Comparison of ENCODE assay signal across 8 mouse cellular contexts in genomic region chr10:111936491-111937145, GRCm38 (mm10). TPM values are rescaled to one million over a fixed set of nuclear protein-coding genes. Genes with fewer than 3 reads are reported as not detected.
DNase-seq lines count a peak whose midpoint lies in the region; ATAC-seq and TF ChIP-seq lines count a peak whose summit lies in the region.
"Had no signal": no experiment of that assay in that cellular context is flagged by ENCODE, and none has a peak within 500 bp of the region (broad histone marks: within the 10 kb centered on the region; RNA-seq: fewer than 3 reads in every experiment).

No protein-coding gene starts in this region.

- no peak overlapping the region for H3K4me2 ChIP-seq in hindbrain, embryonic 11.5 days (replicated peaks; ENCODE audit: low read depth, low read length)
- peak overlapping the region; percentile 43 for H3K4me2 ChIP-seq in lung, embryonic 14.5 days
- no peak overlapping the region for H3K4me2 ChIP-seq in stomach, postnatal 0 days (replicated peaks; ENCODE audit: low read depth)
- H3K4me2 ChIP-seq: limb, embryonic 15.5 days had no signal

- TF ChIP-seq EP300 in stomach, postnatal 0 days (optimal IDR thresholded peaks at IDR 0.05) = no peak

- H3K9me3 ChIP-seq in hindbrain, embryonic 11.5 days (ENCODE audit: control insufficient read depth, low read length) = no peaks in the 10 kb centered on the region
- no peaks in the 10 kb centered on the region for H3K9me3 ChIP-seq in lung, embryonic 14.5 days (ENCODE audit: low read depth, low read length)
- no peaks in the 10 kb centered on the region for H3K9me3 ChIP-seq in stomach, postnatal 0 days (ENCODE audit: control insufficient read depth, low read length)
- H3K9me3 ChIP-seq: limb, embryonic 15.5 days had no signal

- TF ChIP-seq CTCF in gastrocnemius, adult 2 months (IDR thresholded peaks at IDR 0.05) = no peak
- TF ChIP-seq CTCF in lung, embryonic 14.5 days (IDR thresholded peaks at IDR 0.05; ENCODE audit: low read depth) = no peak
- TF ChIP-seq CTCF in stomach, postnatal 0 days (IDR thresholded peaks at IDR 0.05; ENCODE audit: low read depth) = no peak

- intact Hi-C loops in gastrocnemius, adult 2 months (cut with DNase I) = no loop called here

- H3K9ac ChIP-seq in hindbrain, embryonic 11.5 days (ENCODE audit: low read depth, low read length) = no peak overlapping the region
- H3K9ac ChIP-seq in lung, embryonic 14.5 days = no peak overlapping the region
- H3K9ac ChIP-seq in stomach, postnatal 0 days (ENCODE audit: low read length) = no peak overlapping the region
- H3K9ac ChIP-seq: limb, embryonic 15.5 days had no signal

- WGBS in hindbrain, embryonic 11.5 days = 50% methylated on average over 13 of the region's 13 CpGs
- 13% methylated on average over 13 of the region's 13 CpGs for WGBS in lung, embryonic 14.5 days
- WGBS in stomach, postnatal 0 days = 21% methylated on average over 13 of the region's 13 CpGs

- peak overlapping the region; percentile 84 for H3K27ac ChIP-seq in gastrocnemius, adult 2 months
- H3K27ac ChIP-seq in hindbrain, embryonic 11.5 days (ENCODE audit: low read depth, low read length) = no peak overlapping the region
- peak overlapping the region; percentile 75 for H3K27ac ChIP-seq in lung, embryonic 14.5 days (ENCODE audit: low read depth)
- peak overlapping the region; percentile 56; the same call in 1 of the 2 replicates for H3K27ac ChIP-seq in stomach, postnatal 0 days (replicated peaks)
- H3K27ac ChIP-seq: limb, embryonic 15.5 days had no signal

- peaks cover 3% of the 10 kb centered on the region; the same call in 1 of the 2 replicates for H3K4me1 ChIP-seq in hindbrain, embryonic 11.5 days (replicated peaks; ENCODE audit: control insufficient read depth, insufficient read depth, low read length)
- H3K4me1 ChIP-seq in lung, embryonic 14.5 days (ENCODE audit: insufficient read depth) = peaks cover 15% of the 10 kb centered on the region
- H3K4me1 ChIP-seq in stomach, postnatal 0 days (replicated peaks; ENCODE audit: control insufficient read depth, insufficient read depth) = 0 out of 2 replicates have a peak, but pooled peaks cover 3% of the 10 kb centered on the region

- no peaks in the 10 kb centered on the region for H3K27me3 ChIP-seq in hindbrain, embryonic 11.5 days (ENCODE audit: control insufficient read depth, insufficient read depth, low read length)
- H3K27me3 ChIP-seq in lung, embryonic 14.5 days (ENCODE audit: insufficient read depth, low read length) = no peaks in the 10 kb centered on the region
- no peaks in the 10 kb centered on the region for H3K27me3 ChIP-seq in stomach, postnatal 0 days (ENCODE audit: control insufficient read depth, insufficient read depth, low read length)
- H3K27me3 ChIP-seq: limb, embryonic 15.5 days had no signal

- no peaks in the 10 kb centered on the region for H3K36me3 ChIP-seq in hindbrain, embryonic 11.5 days (ENCODE audit: control insufficient read depth, insufficient read depth, low read length)
- H3K36me3 ChIP-seq in lung, embryonic 14.5 days (ENCODE audit: insufficient read depth) = no peaks in the 10 kb centered on the region
- no peaks in the 10 kb centered on the region for H3K36me3 ChIP-seq in stomach, postnatal 0 days (ENCODE audit: control insufficient read depth, insufficient read depth, low read length)
- H3K36me3 ChIP-seq: limb, embryonic 15.5 days had no signal

- 0 out of 2 replicates have a peak, but pooled peaks have one; percentile 30 for ATAC-seq in hindbrain, embryonic 11.5 days (ENCODE audit: low FRiP score)
- ATAC-seq in lung, embryonic 14.5 days (ENCODE audit: insufficient read depth) = peak; percentile 86
- peak; percentile 53; the same call in 1 of the 2 replicates for ATAC-seq in stomach, postnatal 0 days (ENCODE audit: low FRiP score, low TSS enrichment)

- peak; percentile 49 for DNase-seq in testis, postnatal 10 days (ENCODE audit: low spot score)
- no peak for DNase-seq in testis, postnatal 14 days (ENCODE audit: low spot score)
- DNase-seq in gastrocnemius, adult 2 months = peak; percentile 89
- no peak for DNase-seq in hindbrain, embryonic 11.5 days (ENCODE audit: low spot score)
- peak; percentile 90 for DNase-seq in lung, embryonic 14.5 days
- DNase-seq in stomach, postnatal 0 days (ENCODE audit: low spot score) = no peak
- no peak for DNase-seq in layer of hippocampus, adult 11-12 months (ENCODE audit: low spot score)

- peak overlapping the region; percentile 7 for H3K4me3 ChIP-seq in gastrocnemius, adult 2 months
- no peak overlapping the region for H3K4me3 ChIP-seq in hindbrain, embryonic 11.5 days (ENCODE audit: low read depth, low read length)
- H3K4me3 ChIP-seq in lung, embryonic 14.5 days (ENCODE audit: low read depth, low read length) = no peak overlapping the region
- no peak overlapping the region for H3K4me3 ChIP-seq in stomach, postnatal 0 days (ENCODE audit: low read depth, low read length)
- H3K4me3 ChIP-seq: limb, embryonic 15.5 days had no signal

RNA-seq across cellular contexts. Expression of gene Krr1, which starts 35.8 kb away (rescaled TPM):
- 10 to 100 TPM; 27.4 to 29.5 TPM for total RNA-seq in gastrocnemius, adult 2 months (2021)
- 59.6 and 68.7 TPM in 2 replicates for polyA plus RNA-seq in hindbrain, embryonic 11.5 days (2014; fragmentation: Nextera tagmentation; extraction: Ambion mirVana)
- 53.9 and 55.6 TPM in 2 replicates for polyA plus RNA-seq in lung, embryonic 14.5 days (2014; fragmentation: Nextera tagmentation; extraction: Ambion mirVana)
- 17.6 and 18.6 TPM in 2 replicates for polyA plus RNA-seq in stomach, postnatal 0 days (2015; fragmentation: Nextera tagmentation; extraction: Ambion mirVana)

Comparison
In these comparisons a context has a peak if more than half of its experiments do, and no peak if none do; other contexts are left out.
1. DNase-seq: peak in testis, postnatal 10 days (single experiment), gastrocnemius, adult 2 months (single experiment) and lung, embryonic 14.5 days (single experiment); none in testis, postnatal 14 days (single experiment), hindbrain, embryonic 11.5 days (single experiment), stomach, postnatal 0 days (single experiment) and layer of hippocampus, adult 11-12 months (single experiment).
2. ATAC-seq: peak in every context shown above with its lines; median percentile 86 in lung, embryonic 14.5 days; 53 in stomach, postnatal 0 days; 30 in hindbrain, embryonic 11.5 days.